Mouse (Mus musculus) spleen, postnatal 10 days (tissue): ENCODE data around the gene Ccndbp1.
"Not testable (repeated sequence)": the region's sequence is repeated elsewhere in the genome, so short reads cannot be mapped to it uniquely, and the experiment has no call there.

ENCODE experiments used
- DNase-seq, 2 experiments: peaks; one replicate each; pipeline ENCODE4 v3.0.0; 2021 to 2022; ENCODE audit warnings: low spot score in 2 of 2

Gene Ccndbp1

GRCm38 (mm10) chr2:121007925-121008663 is at the start of gene Ccndbp1:
Gene Ccndbp1, plus strand, starts transcription at chr2:121008403.
- peak; percentile 80 to 94 for DNase-seq

- DNase-seq: no peak
These were observed 48.8 kb upstream of the Ccndbp1 start for GRCm38 (mm10) chr2:120959363-120959762.

GRCm38 (mm10) chr2:120959827-120960226 is 48.4 kb upstream of the Ccndbp1 start:
- DNase-seq: no peak

- DNase-seq: no peak
These were observed 47.9 kb upstream of the Ccndbp1 start for GRCm38 (mm10) chr2:120960261-120960660.

GRCm38 (mm10) chr2:120963110-120963509 is 45.1 kb upstream of the Ccndbp1 start:
- DNase-seq: no peak

GRCm38 (mm10) chr2:120965486-120965885 is 42.7 kb upstream of the Ccndbp1 start:
- DNase-seq: no peak

GRCm38 (mm10) chr2:120970045-120970539 is 38.1 kb upstream of the Ccndbp1 start:
- DNase-seq: peak; percentile 39 to 55

- peak; percentile 84 to 92 for DNase-seq
These were observed 37.6 kb upstream of the Ccndbp1 start, which contains the start of gene Ubr1 for GRCm38 (mm10) chr2:120970559-120971080. Gene Ubr1, minus strand, starts transcription at chr2:120970715.

GRCm38 (mm10) chr2:120971766-120972165 is 36.4 kb upstream of the Ccndbp1 start:
- no peak for DNase-seq

- DNase-seq: not testable (repeated sequence)
These were observed 35.9 kb upstream of the Ccndbp1 start for GRCm38 (mm10) chr2:120972257-120972656.

GRCm38 (mm10) chr2:120972964-120973363 is 35.2 kb upstream of the Ccndbp1 start:
- DNase-seq: peak in 1 of 2 experiments; percentile 32

- DNase-seq: peak in 1 of 2 experiments; percentile 39
These were observed 31.9 kb upstream of the Ccndbp1 start for GRCm38 (mm10) chr2:120976308-120976707.

- peak; percentile 82 to 87 for DNase-seq
These were observed 30.9 kb upstream of the Ccndbp1 start, which contains the start of gene Tmem62 for GRCm38 (mm10) chr2:120976990-120977925. Gene Tmem62, plus strand, starts transcription at chr2:120977017.

GRCm38 (mm10) chr2:120977926-120978692 is 30.1 kb upstream of the Ccndbp1 start:
- no peak for DNase-seq

- DNase-seq: no peak
These were observed 29.5 kb upstream of the Ccndbp1 start for GRCm38 (mm10) chr2:120978693-120979037.

GRCm38 (mm10) chr2:120979819-120980218 is 28.4 kb upstream of the Ccndbp1 start:
- no peak for DNase-seq

- DNase-seq: no peak
These were observed 27.3 kb upstream of the Ccndbp1 start for GRCm38 (mm10) chr2:120980861-120981260.

GRCm38 (mm10) chr2:120983611-120984010 is 24.6 kb upstream of the Ccndbp1 start:
- no peak for DNase-seq

- DNase-seq: peak in 1 of 2 experiments; percentile 43
These were observed 23.0 kb upstream of the Ccndbp1 start for GRCm38 (mm10) chr2:120985241-120985640.

- DNase-seq: no peak
These were observed 17.0 kb upstream of the Ccndbp1 start for GRCm38 (mm10) chr2:120991196-120991595.

GRCm38 (mm10) chr2:120996607-120997006 is 11.6 kb upstream of the Ccndbp1 start:
- DNase-seq: not testable (repeated sequence)
